Mouse (Mus musculus) forebrain, embryonic 11.5 days (tissue): Measurements from ENCODE around the gene Ripor2. TPM values are rescaled to one million over a fixed set of nuclear protein-coding genes. Genes with fewer than 3 reads are reported as not detected.
A peak's percentile ranks its signal among the peaks of the same experiment; 100 is the strongest.

Source experiments
- ATAC-seq: fragments of 200-750 bp; cut with Nextera tagmentation; replicated peaks from 2 replicates; pipeline ENCODE4 v1.8.0; 2017; ENCODE audit warnings: moderate TSS enrichment; ENCODE audit not compliant: low FRiP score
- DNase-seq: peaks from one replicate; pipeline ENCODE4 v3.0.0-alpha.2; 2017; ENCODE audit warnings: low spot score
- H3K27ac ChIP-seq: fragments of 300-500 bp; sonication (generic); 2 replicates; pipeline ENCODE4 v1.5.1; 2014; ENCODE audit warnings: low read depth, low read length
- H3K27me3 ChIP-seq: fragments of 300-500 bp; sonication (generic); 2 replicates; pipeline ENCODE4 v1.6.1; 2014; ENCODE audit warnings: mild to moderate bottlenecking, low read length, mixed read lengths; ENCODE audit not compliant: control insufficient read depth, insufficient read depth
- H3K36me3 ChIP-seq: fragments of 300-500 bp; sonication (generic); 2 replicates; pipeline ENCODE4 v1.6.1; 2014; ENCODE audit warnings: mild to moderate bottlenecking, low read length, moderate library complexity, mixed read lengths; ENCODE audit not compliant: control insufficient read depth, insufficient read depth
- H3K4me1 ChIP-seq: fragments of 300-500 bp; sonication (generic); replicated peaks from 2 replicates; pipeline ENCODE4 v1.6.1; 2014; ENCODE audit warnings: low read length, mixed read lengths; ENCODE audit not compliant: control insufficient read depth, insufficient read depth
- H3K4me2 ChIP-seq: fragments of 300-500 bp; sonication (generic); 2 replicates; pipeline ENCODE4 v1.6.1; 2014; ENCODE audit warnings: low read depth, mild to moderate bottlenecking, low read length, moderate library complexity, mixed read lengths; ENCODE audit not compliant: severe bottlenecking
- H3K4me3 ChIP-seq: fragments of 300-500 bp; sonication (generic); 2 replicates; pipeline ENCODE4 v1.5.1; 2014; ENCODE audit warnings: low read depth, low read length
- H3K9ac ChIP-seq: fragments of 300-500 bp; sonication (generic); 2 replicates; pipeline ENCODE4 v1.6.1; 2014; ENCODE audit warnings: low read length
- H3K9me3 ChIP-seq: fragments of 300-500 bp; sonication (generic); 2 replicates; pipeline ENCODE4 v1.6.1; 2016; ENCODE audit warnings: low read length, mixed read lengths; ENCODE audit not compliant: control insufficient read depth
- WGBS: fragments of 180-500 bp; shearing (Covaris S2); extraction: QIAGEN DNeasy Blood & Tissue Kit; methylation state at CpG from one replicate; pipeline ENCODE4 v1.1.7; 2014; 5-methylcytosine and 5-hydroxymethylcytosine counted together
- polyA plus RNA-seq: library from polyadenylated mRNA; unstranded; fragments of >200 nt; fragmentation: Nextera tagmentation; extraction: Ambion mirVana; gene quantifications from 2 replicates; pipeline ENCODE4 v1.2.1, GENCODE M21; 2014

Ripor2 gene
- polyA plus RNA-seq, 1 experiment from 2014 or later: 7.3 TPM

DNA sequence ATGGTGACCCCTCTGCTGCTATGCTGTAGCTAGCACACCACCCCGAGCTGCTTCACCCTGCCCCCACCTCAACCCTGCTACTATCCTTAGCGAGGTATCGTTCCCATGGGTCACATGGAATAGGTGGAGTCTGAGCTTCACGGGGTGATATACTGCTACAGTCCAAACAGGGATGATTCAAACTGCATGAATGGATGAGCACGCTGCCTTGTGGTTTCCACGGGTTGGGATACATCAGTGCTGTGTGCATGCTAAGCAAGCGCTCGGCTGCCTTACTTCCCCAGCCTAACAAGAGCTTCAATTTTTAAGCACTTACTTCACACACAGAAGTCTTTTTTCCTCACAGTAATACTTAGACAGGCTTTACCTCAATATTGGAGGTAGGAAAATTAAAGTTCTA, 168.8 kb downstream of the Ripor2 start:
- 94% methylated on average over 8 of the region's 8 CpGs for WGBS
- Histone ChIP-seq H3K36me3 (peaks cover 10% of the 10 kb centered on the region; the same call in 1 of the 2 replicates), H3K9me3 (no peaks in the 10 kb centered on the region), H3K4me1 (no peaks in the 10 kb centered on the region), H3K9ac (no peak overlapping the region), H3K4me2 (no peak overlapping the region), H3K27me3 (no peaks in the 10 kb centered on the region), H3K27ac (no peak overlapping the region), H3K4me3 (no peak overlapping the region)
- ATAC-seq (no peak), DNase-seq (peak; percentile 26)

GRCm38 (mm10) chr13:24751396-24751795, 169.4 kb downstream of the Ripor2 start:
- Histone ChIP-seq H3K4me1 (no peaks in the 10 kb centered on the region), H3K4me3 (no peak overlapping the region), H3K9me3 (no peaks in the 10 kb centered on the region), H3K36me3 (peaks cover 12% of the 10 kb centered on the region; the same call in 1 of the 2 replicates), H3K9ac (no peak overlapping the region), H3K27me3 (no peaks in the 10 kb centered on the region), H3K4me2 (no peak overlapping the region), H3K27ac (no peak overlapping the region)
- DNase-seq (peak; percentile 23), ATAC-seq (no peak)
- 96% methylated on average over 8 of the region's 8 CpGs for WGBS

DNA sequence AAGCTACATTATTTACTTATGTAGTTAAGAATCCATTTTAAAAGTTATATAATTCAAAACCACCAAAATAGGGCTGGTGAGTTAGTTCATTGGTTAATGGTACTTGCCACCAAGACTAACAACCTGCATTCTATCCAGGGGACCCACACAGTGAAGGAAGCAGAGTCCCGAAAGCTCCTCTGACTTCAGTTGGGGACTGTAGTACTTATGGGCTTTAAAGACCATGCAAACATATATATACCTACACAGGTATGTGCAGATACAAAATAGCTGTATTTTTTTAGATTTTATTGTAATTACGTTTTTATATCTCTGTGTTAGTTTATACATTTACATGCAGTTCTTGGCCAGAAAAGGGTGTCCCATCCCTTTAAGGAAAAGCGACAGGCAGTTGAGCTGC, 174.8 kb downstream of the Ripor2 start:
- Histone ChIP-seq H3K4me1 (peaks cover 4% of the 10 kb centered on the region; the same call in 1 of the 2 replicates), H3K4me3 (no peak overlapping the region), H3K9me3 (no peaks in the 10 kb centered on the region), H3K36me3 (peaks cover 8% of the 10 kb centered on the region; the same call in 1 of the 2 replicates), H3K4me2 (no peak overlapping the region), H3K9ac (no peak overlapping the region), H3K27ac (no peak overlapping the region), H3K27me3 (no peaks in the 10 kb centered on the region)
- WGBS: 93% methylated on average over 3 of the region's 3 CpGs
- ATAC-seq (no peak), DNase-seq (no peak)

DNA sequence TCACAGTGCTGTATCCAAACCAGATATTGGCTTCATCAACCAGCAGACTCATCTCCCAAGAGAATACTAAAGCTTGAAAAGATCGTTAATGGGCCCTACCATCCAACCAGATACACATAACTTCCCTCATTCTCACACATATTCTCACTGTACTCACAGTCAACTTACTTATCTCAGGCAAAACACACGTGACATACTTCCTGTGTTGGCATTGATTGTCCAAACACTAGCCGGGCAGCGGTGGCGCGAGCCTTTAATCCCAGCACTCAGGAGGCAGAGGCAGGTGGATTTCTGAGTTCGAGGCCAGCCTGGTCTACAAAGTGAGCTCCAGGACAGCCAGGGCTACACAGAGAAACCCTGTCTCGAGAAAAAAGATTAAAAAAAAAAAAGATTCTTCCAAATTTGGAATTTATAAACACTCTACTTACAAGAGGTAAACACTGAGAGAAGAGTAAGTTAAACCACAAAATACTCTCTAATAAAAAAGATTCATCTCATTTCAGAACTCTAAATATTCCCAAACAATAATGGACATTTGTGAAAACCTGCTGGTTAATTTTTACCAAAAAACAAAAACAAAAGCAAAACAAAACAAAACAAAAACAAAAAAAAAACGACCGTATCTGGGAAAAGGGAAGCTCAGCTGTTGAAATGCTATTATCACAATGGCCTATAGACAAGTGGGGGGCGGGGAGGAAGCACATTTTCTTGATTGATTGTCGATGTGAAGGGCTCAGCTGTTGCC, 176.0 kb downstream of the Ripor2 start:
- no peak overlapping the region for H3K9ac ChIP-seq
- DNase-seq: peak; percentile 5
- no peak overlapping the region for H3K4me3 ChIP-seq
- H3K4me1 ChIP-seq: peaks cover 4% of the 10 kb centered on the region; the same call in 1 of the 2 replicates
- WGBS: 93% methylated on average over 12 of the region's 12 CpGs
- no peak overlapping the region for H3K4me2 ChIP-seq
- H3K27ac ChIP-seq: no peak overlapping the region
- no peaks in the 10 kb centered on the region for H3K9me3 ChIP-seq
- peaks cover 6% of the 10 kb centered on the region; the same call in 1 of the 2 replicates for H3K36me3 ChIP-seq
- ATAC-seq: no peak
- H3K27me3 ChIP-seq: no peaks in the 10 kb centered on the region

- Histone ChIP-seq H3K36me3 (peaks cover 4% of the 10 kb centered on the region; the same call in 1 of the 2 replicates), H3K9ac (no peak overlapping the region), H3K4me1 (peaks cover 4% of the 10 kb centered on the region; the same call in 1 of the 2 replicates), H3K4me2 (no peak overlapping the region), H3K27ac (no peak overlapping the region), H3K9me3 (no peaks in the 10 kb centered on the region), H3K4me3 (no peak overlapping the region), H3K27me3 (no peaks in the 10 kb centered on the region)
- WGBS: 96% methylated on average over 10 of the region's 10 CpGs
- ATAC-seq (no peak), DNase-seq (peak; percentile 2)
Measured at GRCm38 (mm10) chr13:24759451-24759850, 177.5 kb downstream of the Ripor2 start.

DNA sequence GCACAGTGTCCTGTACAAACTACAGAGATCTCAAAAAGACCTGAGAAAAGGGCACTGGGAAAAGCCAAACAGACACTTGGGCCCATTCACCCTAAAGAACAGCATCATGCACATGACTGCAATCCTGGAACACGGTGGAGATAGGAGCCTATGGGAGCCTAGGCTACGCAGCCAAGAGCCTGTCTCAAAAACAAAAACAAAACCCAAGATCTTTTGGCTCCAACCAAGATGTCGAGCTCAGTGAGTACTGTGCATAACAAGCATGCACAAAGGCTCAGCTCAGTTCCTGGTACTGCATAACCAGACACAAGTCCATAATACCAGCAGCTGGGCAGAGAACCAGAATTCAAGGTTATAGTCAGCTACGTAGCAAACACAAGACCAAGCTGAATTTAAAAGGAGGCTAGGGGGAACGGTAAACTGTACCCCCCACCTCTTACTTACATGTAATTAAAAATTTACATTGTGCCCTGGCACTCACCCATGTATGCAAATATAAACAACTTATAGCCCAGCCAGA, 178.4 kb downstream of the Ripor2 start:
- DNase-seq: peak; percentile 46
- peaks cover 4% of the 10 kb centered on the region; the same call in 1 of the 2 replicates for H3K4me1 ChIP-seq
- 71% methylated on average over 5 of the region's 5 CpGs for WGBS
- H3K9me3 ChIP-seq: no peaks in the 10 kb centered on the region
- H3K27ac ChIP-seq: no peak overlapping the region
- no peak for ATAC-seq
- peak overlapping the region; percentile 77 for H3K4me2 ChIP-seq
- H3K9ac ChIP-seq: peak overlapping the region; percentile 95; the same call in 1 of the 2 replicates
- H3K27me3 ChIP-seq: no peaks in the 10 kb centered on the region
- peaks cover 4% of the 10 kb centered on the region; the same call in 1 of the 2 replicates for H3K36me3 ChIP-seq
- peak overlapping the region; percentile 86 for H3K4me3 ChIP-seq

DNA sequence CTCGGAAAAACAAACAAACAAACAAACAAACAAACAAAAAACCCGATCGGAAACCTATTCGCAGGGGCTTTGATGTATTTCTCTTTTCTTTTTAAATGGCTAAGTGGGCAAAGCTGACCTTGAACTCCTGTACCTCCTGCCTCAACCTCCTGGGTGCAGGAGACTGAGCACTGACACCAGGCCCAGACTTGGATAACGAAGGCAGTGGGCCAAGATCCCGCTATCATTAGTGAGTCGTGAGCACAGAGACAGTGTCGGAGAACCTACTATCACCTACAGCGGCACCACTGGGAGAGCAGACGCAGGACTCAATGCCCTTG, 179.1 kb downstream of the Ripor2 start:
- Histone ChIP-seq H3K4me3 (peak overlapping the region; percentile 86), H3K27ac (no peak overlapping the region; the same call in 1 of the 2 replicates), H3K4me2 (peak overlapping the region; percentile 77), H3K27me3 (no peaks in the 10 kb centered on the region), H3K4me1 (peaks cover 4% of the 10 kb centered on the region; the same call in 1 of the 2 replicates), H3K9ac (peak overlapping the region; percentile 95), H3K36me3 (no peaks in the 10 kb centered on the region; the same call in 1 of the 2 replicates), H3K9me3 (no peaks in the 10 kb centered on the region)
- 9% methylated on average over 10 of the region's 10 CpGs for WGBS
- no peak for ATAC-seq
- DNase-seq: no peak

DNA sequence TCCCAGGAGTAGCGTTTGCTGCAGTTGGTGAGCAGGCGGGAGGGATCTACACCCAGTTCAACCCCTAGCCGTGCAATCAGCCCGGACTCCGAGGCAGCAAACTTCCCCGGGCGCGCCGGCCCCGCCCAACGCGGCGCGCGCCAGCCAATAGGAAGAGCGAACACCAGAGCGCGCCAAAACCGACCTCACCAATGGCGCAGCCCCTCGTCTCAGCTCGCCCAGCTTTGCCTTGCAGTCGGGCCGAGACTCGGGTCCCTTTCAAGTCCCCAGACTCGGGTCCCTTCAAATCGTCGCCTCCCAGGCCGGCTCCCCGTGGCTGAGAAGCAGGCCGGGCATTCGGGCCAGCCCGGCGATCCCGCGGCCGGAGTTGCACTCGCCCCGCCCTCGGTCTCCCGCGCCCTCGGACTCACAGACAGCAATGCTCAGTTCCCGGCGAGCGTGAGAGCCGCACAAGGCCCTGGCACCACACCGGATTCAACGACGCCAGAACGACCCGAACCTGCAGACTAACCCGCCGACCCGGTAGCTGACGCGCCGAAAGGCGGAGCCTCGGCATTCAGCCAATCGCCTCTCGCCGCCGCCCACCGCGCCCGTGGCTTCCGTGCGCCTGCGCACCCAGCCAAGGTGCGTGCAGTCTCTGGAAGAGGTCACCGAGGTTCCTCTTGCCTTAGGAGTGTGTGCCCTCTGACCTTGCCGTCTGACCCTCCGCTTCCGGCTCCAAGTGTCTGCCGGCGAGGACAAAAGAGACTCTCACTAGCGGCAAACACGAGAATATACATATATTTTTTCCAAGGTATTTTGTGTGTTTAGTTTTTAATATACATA, 179.6 kb downstream of the Ripor2 start, which contains the start of gene Gmnn:
Gmnn (minus strand) TSS at position 521 of the 825 bp plus-strand sequence.
- H3K4me1 ChIP-seq: peaks cover 4% of the 10 kb centered on the region; the same call in 1 of the 2 replicates
- no peaks in the 10 kb centered on the region for H3K27me3 ChIP-seq
- no peaks in the 10 kb centered on the region for H3K9me3 ChIP-seq
- H3K27ac ChIP-seq: peak within 1 kb of the TSS; percentile 93
- peak within 1 kb of the TSS; percentile 86 for H3K4me3 ChIP-seq
- DNase-seq (peak; percentile 95), ATAC-seq (peak; percentile 98)
- H3K4me2 ChIP-seq: peak within 1 kb of the TSS; percentile 77
- no peaks in the 10 kb centered on the region; the same call in 1 of the 2 replicates for H3K36me3 ChIP-seq
- WGBS: under 1% methylated on average over 79 of the region's 79 CpGs
- H3K9ac ChIP-seq: peak within 1 kb of the TSS; percentile 95
